Mouse (Mus musculus) kidney, embryonic 14.5 days (tissue): ENCODE data around the gene Myh11. TPM values are rescaled to one million over a fixed set of nuclear protein-coding genes. Genes with fewer than 3 reads are reported as not detected.
"Not testable (repeated sequence)": the region's sequence is repeated elsewhere in the genome, so short reads cannot be mapped to it uniquely, and the experiment has no call there.

Experiments used
- ATAC-seq: fragments of 200-750 bp; cut with Nextera tagmentation; 2 replicates; pipeline ENCODE4 v1.8.0; 2017; ENCODE audit warnings: moderate number of reproducible peaks, mild to moderate bottlenecking, moderate TSS enrichment, moderate library complexity; ENCODE audit not compliant: low FRiP score, low TSS enrichment
- H3K27ac ChIP-seq: fragments of 300-500 bp; sonication (generic); 2 replicates; pipeline ENCODE4 v1.5.1; 2014; ENCODE audit warnings: low read depth, mild to moderate bottlenecking, low read length, moderate library complexity, mixed read lengths
- H3K27me3 ChIP-seq: fragments of 300-500 bp; sonication (generic); 2 replicates; pipeline ENCODE4 v1.6.1; 2014; ENCODE audit warnings: mild to moderate bottlenecking, low read length; ENCODE audit not compliant: control insufficient read depth, insufficient read depth
- H3K36me3 ChIP-seq: fragments of 300-500 bp; sonication (generic); 2 replicates; pipeline ENCODE4 v1.6.1; 2014; ENCODE audit warnings: low read length, mixed read lengths; ENCODE audit not compliant: control insufficient read depth, insufficient read depth
- H3K4me1 ChIP-seq: fragments of 300-500 bp; sonication (generic); 2 replicates; pipeline ENCODE4 v1.6.1; 2014; ENCODE audit warnings: low read length, mixed read lengths; ENCODE audit not compliant: control insufficient read depth, insufficient read depth
- H3K4me2 ChIP-seq: fragments of 300-500 bp; sonication (generic); replicated peaks from 2 replicates; pipeline ENCODE4 v1.6.1; 2014; ENCODE audit warnings: low read depth, mild to moderate bottlenecking, low read length
- H3K4me3 ChIP-seq: fragments of 300-500 bp; sonication (generic); 2 replicates; pipeline ENCODE4 v1.5.1; 2014; ENCODE audit warnings: mild to moderate bottlenecking, low read length
- H3K9ac ChIP-seq: fragments of 300-500 bp; sonication (generic); 2 replicates; pipeline ENCODE4 v1.6.1; 2014; ENCODE audit warnings: low read depth, mild to moderate bottlenecking, low read length, moderate library complexity
- H3K9me3 ChIP-seq: fragments of 300-500 bp; sonication (generic); 2 replicates; pipeline ENCODE4 v1.6.1; 2016; ENCODE audit warnings: low read length; ENCODE audit not compliant: control insufficient read depth
- WGBS: fragments of 180-500 bp; shearing (Covaris S2); extraction: QIAGEN DNeasy Blood & Tissue Kit; methylation state at CpG from one replicate; pipeline ENCODE4 v1.1.7; 2014; 5-methylcytosine and 5-hydroxymethylcytosine counted together
- polyA plus RNA-seq: library from polyadenylated mRNA; unstranded; fragments of >200 nt; fragmentation: Nextera tagmentation; extraction: Ambion mirVana; gene quantifications from 2 replicates; pipeline ENCODE4 v1.2.1, GENCODE M21; 2014

The Myh11 gene
- polyA plus RNA-seq, 1 experiment from 2014 or later: 3.5 TPM

GRCm38 (mm10) chr16:14163731-14164130, 127.4 kb downstream of the Myh11 start:
- peak overlapping the region; percentile 46 for H3K4me2 ChIP-seq
- no peak for ATAC-seq
- H3K36me3 ChIP-seq: peaks cover 9% of the 10 kb centered on the region; the same call in 1 of the 2 replicates
- H3K9ac ChIP-seq: peak overlapping the region; percentile 85
- H3K27me3 ChIP-seq: no peaks in the 10 kb centered on the region
- 0 out of 2 replicates have a peak overlapping the region, but pooled peaks have one; percentile 91 for H3K27ac ChIP-seq
- H3K4me1 ChIP-seq: peaks cover 10% of the 10 kb centered on the region
- WGBS: 2% methylated on average over 10 of the region's 10 CpGs
- H3K4me3 ChIP-seq: peak overlapping the region; percentile 85
- no peaks in the 10 kb centered on the region for H3K9me3 ChIP-seq

- H3K4me1 ChIP-seq: peaks cover 12% of the 10 kb centered on the region
- no peaks in the 10 kb centered on the region for H3K27me3 ChIP-seq
- peaks cover 2% of the 10 kb centered on the region; the same call in 1 of the 2 replicates for H3K36me3 ChIP-seq
- peak within 1 kb of the TSS; percentile 46 for H3K4me2 ChIP-seq
- ATAC-seq: peak; percentile 91
- H3K4me3 ChIP-seq: peak within 1 kb of the TSS; percentile 85
- H3K27ac ChIP-seq: peak within 1 kb of the TSS; percentile 91
- peak within 1 kb of the TSS; percentile 85 for H3K9ac ChIP-seq
- H3K9me3 ChIP-seq: no peaks in the 10 kb centered on the region
- WGBS: 1% methylated on average over 43 of the region's 43 CpGs
These were observed 128.2 kb downstream of the Myh11 start, which contains the start of the genes Nde1 and Marf1 for GRCm38 (mm10) chr16:14162988-14163416. TSS of gene Nde1 (plus strand) at chr16:14163275. TSS of gene Marf1 (minus strand) at chr16:14163351.

DNA sequence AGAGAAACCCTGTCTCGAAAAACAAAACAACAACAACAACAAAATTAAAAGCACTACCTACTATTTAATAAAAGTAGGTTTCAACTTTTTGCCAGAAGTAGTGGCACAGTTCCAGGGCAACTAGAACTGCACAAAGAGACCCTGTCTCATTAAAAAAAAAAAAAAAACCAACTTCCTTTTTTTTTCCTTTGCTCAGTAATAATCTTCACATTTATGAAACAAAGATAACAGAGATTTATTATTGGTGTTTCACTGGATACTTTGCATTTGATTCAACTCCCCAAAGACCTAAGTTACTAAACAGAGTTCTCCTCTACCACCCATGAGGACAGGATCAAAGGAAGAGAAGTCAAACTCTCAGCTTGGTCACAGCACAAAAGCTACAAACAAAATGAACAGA, 130.2 kb downstream of the Myh11 start:
- H3K36me3 ChIP-seq: no peaks in the 10 kb centered on the region
- no peaks in the 10 kb centered on the region for H3K9me3 ChIP-seq
- H3K4me3 ChIP-seq: no peak overlapping the region
- ATAC-seq: no peak
- H3K4me1 ChIP-seq: peaks cover 16% of the 10 kb centered on the region
- H3K27me3 ChIP-seq: no peaks in the 10 kb centered on the region
- H3K4me2 ChIP-seq: no peak overlapping the region
- H3K27ac ChIP-seq: no peak overlapping the region
- WGBS: 91% methylated on average over 1 of the region's 1 CpGs
- no peak overlapping the region for H3K9ac ChIP-seq

DNA sequence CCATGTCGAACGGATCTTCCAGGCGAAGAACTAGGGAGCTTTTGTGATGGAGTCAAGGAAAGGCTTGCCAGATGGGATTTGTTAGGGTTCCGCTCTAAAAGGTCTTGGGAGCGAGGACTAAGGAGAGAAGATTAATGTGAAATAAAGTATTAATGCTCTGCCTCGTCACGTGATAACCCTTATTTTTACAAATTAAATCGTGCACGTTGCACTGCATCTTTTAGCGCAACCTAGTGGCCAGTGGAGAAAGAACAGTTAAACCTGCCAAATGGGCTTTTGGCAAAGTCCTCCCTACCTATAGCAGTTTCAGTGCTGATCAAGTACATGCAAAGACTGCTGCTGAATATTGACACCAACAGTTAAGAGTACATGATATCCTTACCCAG, 131.4 kb downstream of the Myh11 start:
- peak; percentile 0; the same call in 1 of the 2 replicates for ATAC-seq
- Histone ChIP-seq H3K4me2 (peak overlapping the region; percentile 48), H3K9me3 (no peaks in the 10 kb centered on the region), H3K27ac (peak overlapping the region; percentile 96), H3K4me3 (peak overlapping the region; percentile 84), H3K4me1 (peaks cover 14% of the 10 kb centered on the region), H3K36me3 (no peaks in the 10 kb centered on the region), H3K9ac (peak overlapping the region; percentile 68), H3K27me3 (no peaks in the 10 kb centered on the region)
- under 1% methylated on average over 10 of the region's 10 CpGs for WGBS

- peak overlapping the region; percentile 81 for H3K4me2 ChIP-seq
- H3K4me3 ChIP-seq: peak overlapping the region; percentile 84
- H3K4me1 ChIP-seq: peaks cover 8% of the 10 kb centered on the region
- no peaks in the 10 kb centered on the region for H3K36me3 ChIP-seq
- WGBS: under 1% methylated on average over 53 of the region's 58 CpGs
- peak; percentile 95 for ATAC-seq
- H3K9ac ChIP-seq: peak overlapping the region; percentile 83
- peak overlapping the region; percentile 96 for H3K27ac ChIP-seq
- no peaks in the 10 kb centered on the region for H3K9me3 ChIP-seq
- no peaks in the 10 kb centered on the region for H3K27me3 ChIP-seq
These were observed 132.0 kb downstream of the Myh11 start for GRCm38 (mm10) chr16:14158936-14159745.

DNA sequence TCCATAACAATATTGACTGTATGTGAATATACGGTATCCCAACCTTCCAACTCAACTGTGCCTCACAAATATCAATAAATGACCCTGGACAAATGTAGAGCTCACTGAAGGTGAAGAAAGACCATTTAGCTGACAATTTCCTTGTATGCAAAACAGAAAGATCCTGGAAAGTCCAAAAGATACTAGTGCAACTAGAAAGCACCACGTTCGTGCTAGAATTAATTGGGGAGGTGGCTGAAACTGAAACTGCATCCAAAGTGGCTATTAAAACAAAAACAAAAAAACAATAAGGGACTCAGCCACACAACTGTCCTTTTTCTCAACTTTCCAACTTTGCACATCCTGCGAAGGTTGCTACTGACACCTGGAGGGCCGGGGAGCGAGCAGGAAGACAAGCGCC, 132.6 kb downstream of the Myh11 start:
- no peak for ATAC-seq
- WGBS: 7% methylated on average over 7 of the region's 7 CpGs
- no peaks in the 10 kb centered on the region for H3K27me3 ChIP-seq
- peak overlapping the region; percentile 78; the same call in 1 of the 2 replicates for H3K27ac ChIP-seq
- H3K4me3 ChIP-seq: peak overlapping the region; percentile 84
- H3K9ac ChIP-seq: peak overlapping the region; percentile 83
- peaks cover 6% of the 10 kb centered on the region; the same call in 1 of the 2 replicates for H3K4me1 ChIP-seq
- H3K36me3 ChIP-seq: peaks cover 2% of the 10 kb centered on the region; the same call in 1 of the 2 replicates
- no peaks in the 10 kb centered on the region for H3K9me3 ChIP-seq
- H3K4me2 ChIP-seq: peak overlapping the region; percentile 81

DNA sequence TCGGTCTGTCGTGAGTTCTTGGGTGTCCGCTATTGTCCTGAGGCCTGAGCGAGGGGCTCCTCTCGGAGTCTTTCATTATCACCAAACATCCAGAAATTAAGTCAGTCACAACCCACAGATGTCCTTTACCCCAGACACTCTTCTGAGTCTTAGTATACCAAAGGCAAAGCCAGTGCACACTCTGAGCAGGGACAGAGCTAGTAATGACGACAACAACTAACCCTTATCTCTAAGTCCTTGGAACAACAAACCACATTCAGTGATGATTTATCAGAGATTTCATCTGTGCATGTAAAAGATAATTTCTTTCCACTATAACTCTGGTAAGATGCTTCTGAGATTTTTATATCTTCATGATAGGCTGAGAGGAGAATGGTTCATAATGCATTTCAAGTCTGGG, 134.9 kb downstream of the Myh11 start:
- Histone ChIP-seq H3K9ac (no peak overlapping the region), H3K27me3 (no peaks in the 10 kb centered on the region), H3K4me1 (peaks cover 6% of the 10 kb centered on the region; the same call in 1 of the 2 replicates), H3K36me3 (peaks cover 20% of the 10 kb centered on the region), H3K4me2 (no peak overlapping the region), H3K9me3 (no peaks in the 10 kb centered on the region), H3K4me3 (no peak overlapping the region), H3K27ac (no peak overlapping the region)
- 89% methylated on average over 3 of the region's 6 CpGs for WGBS
- ATAC-seq: no peak

- 77% methylated on average over 1 of the region's 2 CpGs for WGBS
- H3K36me3 ChIP-seq: peaks cover 26% of the 10 kb centered on the region
- not testable (repeated sequence) for H3K27ac ChIP-seq, H3K4me3 ChIP-seq, H3K4me2 ChIP-seq, H3K9me3 ChIP-seq, H3K27me3 ChIP-seq, ATAC-seq, H3K4me1 ChIP-seq, H3K9ac ChIP-seq
These were observed 135.5 kb downstream of the Myh11 start for GRCm38 (mm10) chr16:14155638-14156037.

- no peak overlapping the region for H3K4me3 ChIP-seq
- peaks cover 47% of the 10 kb centered on the region for H3K36me3 ChIP-seq
- no peaks in the 10 kb centered on the region for H3K27me3 ChIP-seq
- no peaks in the 10 kb centered on the region for H3K9me3 ChIP-seq
- H3K4me2 ChIP-seq: no peak overlapping the region
- WGBS: 95% methylated on average over 4 of the region's 4 CpGs
- no peaks in the 10 kb centered on the region for H3K4me1 ChIP-seq
- H3K9ac ChIP-seq: no peak overlapping the region
- H3K27ac ChIP-seq: no peak overlapping the region
- no peak for ATAC-seq
These were observed 139.5 kb downstream of the Myh11 start for GRCm38 (mm10) chr16:14151718-14152117.
